32 mouse cellular contexts compared by ENCODE assay signal in the genomic region with DNA sequence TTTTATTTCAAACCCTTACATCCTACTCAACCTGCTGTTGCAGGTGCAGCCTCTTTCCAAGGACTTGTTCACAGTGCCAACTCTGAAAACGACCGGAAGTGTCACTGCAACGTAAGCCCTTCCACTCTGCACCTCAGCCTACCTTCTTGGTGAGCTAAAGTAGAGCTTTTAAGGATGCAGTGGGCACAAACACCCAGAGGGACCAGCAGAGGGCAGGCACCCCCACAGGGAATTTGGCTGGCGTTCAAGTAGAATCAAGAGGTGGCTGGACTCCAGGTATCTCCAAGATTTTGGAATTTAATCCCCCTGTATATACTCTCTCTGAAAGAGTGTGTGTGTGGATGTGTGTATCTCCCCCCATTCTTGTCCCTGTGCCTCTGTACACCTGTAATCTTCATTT. TPM values are rescaled to one million over a fixed set of nuclear protein-coding genes. Genes with fewer than 3 reads are reported as not detected.
DNase-seq lines count a peak whose midpoint lies in the region; ATAC-seq and TF ChIP-seq lines count a peak whose summit lies in the region.
"Had no signal": no experiment of that assay in that cellular context is flagged by ENCODE, and none has a peak within 500 bp of the region (broad histone marks: within the 10 kb centered on the region; RNA-seq: fewer than 3 reads in every experiment).

No protein-coding gene starts in this region.

- ATAC-seq in liver, postnatal 0 days = no peak
- ATAC-seq in liver, embryonic 12.5 days = no peak
- no peak for ATAC-seq in Patski
- ATAC-seq: activated CD4-positive, CD25-positive, alpha-beta regulatory T cell, adult 4 months; forebrain, embryonic 15.5 days; intestine, embryonic 15.5 days had no signal

- no peak for TF ChIP-seq POLR2A in thymus, adult 2 months (IDR thresholded peaks at IDR 0.05; ENCODE audit: control insufficient read depth, extremely low read depth, insufficient read depth, low read length, poor library complexity)

- no peak overlapping the region for H3K4me2 ChIP-seq in liver, postnatal 0 days (ENCODE audit: low read depth, low read length)
- no peak overlapping the region for H3K4me2 ChIP-seq in liver, embryonic 12.5 days
- H3K4me2 ChIP-seq: forebrain, embryonic 15.5 days; hindbrain, embryonic 12.5 days; intestine, embryonic 15.5 days; limb, embryonic 15.5 days; lung, embryonic 15.5 days had no signal

- no peak for TF ChIP-seq EP300 in liver, postnatal 0 days (IDR thresholded peaks at IDR 0.05; ENCODE audit: low read depth)

- H3K36me3 ChIP-seq in liver, postnatal 0 days (replicated peaks; ENCODE audit: insufficient read depth, low read length) = no peaks in the 10 kb centered on the region
- no peaks in the 10 kb centered on the region for H3K36me3 ChIP-seq in liver, embryonic 12.5 days
- no peaks in the 10 kb centered on the region for H3K36me3 ChIP-seq in thymus, adult 2 months (ENCODE audit: control insufficient read depth, insufficient read depth, low read length)
- H3K36me3 ChIP-seq in limb, embryonic 10.5 days = no peaks in the 10 kb centered on the region
- H3K36me3 ChIP-seq: forebrain, embryonic 15.5 days; heart, embryonic 10.5 days; hindbrain, embryonic 12.5 days; intestine, embryonic 15.5 days; limb, embryonic 15.5 days; lung, embryonic 15.5 days had no signal

- intact Hi-C loops in heart, postnatal 10 days (cut with DNase I) = loop anchor here (5.0 kb wide), 2 partner anchors 136 to 171 kb away; a partner anchor contains a TSS

- H3K27ac ChIP-seq in liver, postnatal 0 days (ENCODE audit: low read depth) = no peak overlapping the region
- H3K27ac ChIP-seq in liver, embryonic 12.5 days = no peak overlapping the region
- H3K27ac ChIP-seq in thymus, adult 2 months (ENCODE audit: control insufficient read depth, insufficient read depth, low read length) = no peak overlapping the region
- no peak overlapping the region for H3K27ac ChIP-seq in limb, embryonic 10.5 days
- H3K27ac ChIP-seq: forebrain, embryonic 15.5 days; heart, embryonic 10.5 days; hindbrain, embryonic 12.5 days; intestine, embryonic 15.5 days; limb, embryonic 15.5 days; lung, embryonic 15.5 days had no signal

- 51% methylated on average over 4 of the region's 4 CpGs for WGBS in liver, postnatal 0 days (ENCODE audit: insufficient replicate concordance)
- WGBS in liver, embryonic 12.5 days (ENCODE audit: insufficient replicate concordance) = 46% methylated on average over 4 of the region's 4 CpGs
- whole genome bisulfite sequencing in thymus, adult 2 months = 73% methylated on average over 4 of the region's 4 CpGs
- 66% methylated on average over 4 of the region's 4 CpGs for WGBS in limb, embryonic 10.5 days

- POLR2A ChIA-PET in Patski (lab: Charles Lee) = no interaction called here

- H3K4me3 ChIP-seq in liver, postnatal 0 days (ENCODE audit: low read depth, low read length) = no peak overlapping the region
- no peak overlapping the region for H3K4me3 ChIP-seq in liver, embryonic 12.5 days
- no peak overlapping the region for H3K4me3 ChIP-seq in thymus, adult 2 months (ENCODE audit: control insufficient read depth, insufficient read depth, low read length)
- no peak overlapping the region for H3K4me3 ChIP-seq in limb, embryonic 10.5 days
- H3K4me3 ChIP-seq: forebrain, embryonic 15.5 days; heart, embryonic 10.5 days; hindbrain, embryonic 12.5 days; intestine, embryonic 15.5 days; limb, embryonic 15.5 days; lung, embryonic 15.5 days had no signal

- peaks cover 7% of the 10 kb centered on the region for H3K4me1 ChIP-seq in liver, postnatal 0 days (ENCODE audit: insufficient read depth)
- peaks cover 40% of the 10 kb centered on the region for H3K4me1 ChIP-seq in liver, embryonic 12.5 days
- peaks cover 26% of the 10 kb centered on the region for H3K4me1 ChIP-seq in thymus, adult 2 months (replicated peaks; ENCODE audit: control insufficient read depth, insufficient read depth, low read length)
- peaks cover 14% of the 10 kb centered on the region for H3K4me1 ChIP-seq in limb, embryonic 10.5 days

- TF ChIP-seq CTCF in liver, postnatal 0 days (IDR thresholded peaks at IDR 0.05; ENCODE audit: low read depth) = peak; percentile 19; the same call in 1 of the 2 replicates
- TF ChIP-seq CTCF in thymus, adult 2 months (IDR thresholded peaks at IDR 0.05; ENCODE audit: borderline replicate concordance, control insufficient read depth, extremely low read depth, insufficient read depth, low read length, poor library complexity) = no peak
- peak; percentile 50 for TF ChIP-seq CTCF in Patski (IDR thresholded peaks at IDR 0.05)

- H3K9me3 ChIP-seq in liver, postnatal 0 days (ENCODE audit: low read length) = no peaks in the 10 kb centered on the region
- no peaks in the 10 kb centered on the region for H3K9me3 ChIP-seq in liver, embryonic 12.5 days (replicated peaks)
- no peaks in the 10 kb centered on the region for H3K9me3 ChIP-seq in limb, embryonic 10.5 days (replicated peaks)
- H3K9me3 ChIP-seq: forebrain, embryonic 15.5 days; heart, embryonic 10.5 days; hindbrain, embryonic 12.5 days; intestine, embryonic 15.5 days; limb, embryonic 15.5 days; lung, embryonic 15.5 days had no signal

- peak; percentile 81 for DNase-seq in heart, adult 11 months
- DNase-seq in heart, postnatal 10 days = no peak
- DNase-seq in liver, postnatal 0 days = no peak
- peak; percentile 5 for DNase-seq in thymus, adult 2 months
- DNase-seq in thymus, adult 18-20 months = no peak
- DNase-seq in Patski (ENCODE audit: low read depth, low spot score) = no peak
- no peak for DNase-seq in limb, embryonic 10.5 days (ENCODE audit: low spot score)
- DNase-seq: adrenal gland, postnatal 10 days; B cell, adult 2 months; cerebellum, adult 11 months; embryo, embryonic 11 days; gastrocnemius, postnatal 25 days; retina, postnatal 1 day; right cerebral cortex, postnatal 4 days had no signal

- CTCF ChIA-PET in Patski (lab: Charles Lee) = interaction anchor here (4.0 kb wide), 1 partner anchor 87 kb away, joined by 31 read pairs; no protein-coding TSS in a partner anchor

- no peaks in the 10 kb centered on the region for H3K27me3 ChIP-seq in liver, postnatal 0 days (ENCODE audit: insufficient read depth, low read length)
- peaks cover 9% of the 10 kb centered on the region; the same call in 1 of the 2 replicates for H3K27me3 ChIP-seq in liver, embryonic 12.5 days (replicated peaks)
- no peaks in the 10 kb centered on the region for H3K27me3 ChIP-seq in thymus, adult 2 months (ENCODE audit: control insufficient read depth, insufficient read depth, low read length)
- no peaks in the 10 kb centered on the region for H3K27me3 ChIP-seq in Patski
- H3K27me3 ChIP-seq in limb, embryonic 10.5 days (ENCODE audit: low read depth, poor library complexity, severe bottlenecking) = peaks cover 24% of the 10 kb centered on the region
- H3K27me3 ChIP-seq: forebrain, embryonic 15.5 days; intestine, embryonic 15.5 days had no signal

- H3K9ac ChIP-seq in liver, postnatal 0 days (replicated peaks) = no peak overlapping the region
- no peak overlapping the region for H3K9ac ChIP-seq in liver, embryonic 12.5 days
- H3K9ac ChIP-seq: forebrain, embryonic 15.5 days; hindbrain, embryonic 12.5 days; intestine, embryonic 15.5 days; limb, embryonic 15.5 days; lung, embryonic 15.5 days had no signal

- in situ Hi-C loops in Patski (cut with MboI; ENCODE audit: low pct_unique_long_range_greater_than_20kb) = no loop called here

RNA-seq across cellular contexts. Expression of a gene that starts 4.4 kb away (rescaled TPM):
- total RNA-seq in heart, postnatal 10 days (2021) = 10 to 100 TPM; 35.9 to 44.5 TPM
- 13.6 and 15.5 TPM in 2 replicates for polyA plus RNA-seq in liver, postnatal 0 days (2015; fragmentation: Nextera tagmentation; extraction: Ambion mirVana)
- polyA plus RNA-seq in liver, embryonic 12.5 days (2016; fragmentation: Nextera tagmentation; extraction: Ambion mirVana) = 27.0 and 27.8 TPM in 2 replicates
- polyA plus RNA-seq in thymus, adult 2 months (2012; rRNA removed) = 245 and 301 TPM in 2 replicates
- polyA plus RNA-seq in Patski (2021) = 117 TPM
- 33.2 and 40.1 TPM in 2 replicates for polyA plus RNA-seq in limb, embryonic 10.5 days (2016; fragmentation: Nextera tagmentation; extraction: Ambion mirVana)

RNA-seq across cellular contexts. Expression of a gene that starts 25.7 kb away (rescaled TPM):
- total RNA-seq in heart, postnatal 10 days (2021) = not detected
- 19.9 and 30.7 TPM in 2 replicates for polyA plus RNA-seq in liver, postnatal 0 days (2015; fragmentation: Nextera tagmentation; extraction: Ambion mirVana)
- not detected in 2 replicates for polyA plus RNA-seq in liver, embryonic 12.5 days (2016; fragmentation: Nextera tagmentation; extraction: Ambion mirVana)
- 1.1 and 2.5 TPM in 2 replicates for polyA plus RNA-seq in thymus, adult 2 months (2012; rRNA removed)
- not detected for polyA plus RNA-seq in Patski (2021)
- not detected in 2 replicates for polyA plus RNA-seq in limb, embryonic 10.5 days (2016; fragmentation: Nextera tagmentation; extraction: Ambion mirVana)
- total RNA-seq: gastrocnemius, postnatal 25 days; layer of hippocampus, adult 18-20 months; left cerebral cortex, postnatal 25 days; megakaryocyte-erythroid progenitor cell, adult 5-6 weeks; monocyte, adult 5-6 weeks had no signal
- polyA plus RNA-seq: activated CD4-positive, CD25-positive, alpha-beta regulatory T cell, adult 4 months; brain, embryonic 14.5 days; embryonic facial prominence, embryonic 14.5 days; forebrain, embryonic 15.5 days; heart, embryonic 10.5 days; heart, postnatal 0 days; hindbrain, embryonic 12.5 days; intestine, embryonic 15.5 days; kidney, embryonic 16.5 days; limb, embryonic 15.5 days; lung, embryonic 15.5 days; neural tube, embryonic 11.5 days; stomach, embryonic 16.5 days had no signal

RNA-seq across cellular contexts. Expression of a gene that starts 29.9 kb away (rescaled TPM):
- total RNA-seq in heart, postnatal 10 days (2021) = not detected
- 2.2 and 4.3 TPM in 2 replicates for polyA plus RNA-seq in liver, postnatal 0 days (2015; fragmentation: Nextera tagmentation; extraction: Ambion mirVana)
- polyA plus RNA-seq in liver, embryonic 12.5 days (2016; fragmentation: Nextera tagmentation; extraction: Ambion mirVana) = 0.16 and 0.19 TPM in 2 replicates
- polyA plus RNA-seq in thymus, adult 2 months (2012; rRNA removed) = 0.15 and 0.24 TPM in 2 replicates
- not detected for polyA plus RNA-seq in Patski (2021)
- 0.11 TPM in 1 of 2 replicates, not detected in the other for polyA plus RNA-seq in limb, embryonic 10.5 days (2016; fragmentation: Nextera tagmentation; extraction: Ambion mirVana)
- total RNA-seq: monocyte, adult 5-6 weeks had no signal
- polyA plus RNA-seq: activated CD4-positive, CD25-positive, alpha-beta regulatory T cell, adult 4 months; heart, embryonic 10.5 days; hindbrain, embryonic 12.5 days; intestine, embryonic 15.5 days; neural tube, embryonic 11.5 days had no signal

RNA-seq across cellular contexts. Expression of a gene that starts 37.3 kb away (rescaled TPM):
- not detected for total RNA-seq in heart, postnatal 10 days (2021)
- not detected in 2 replicates for polyA plus RNA-seq in liver, postnatal 0 days (2015; fragmentation: Nextera tagmentation; extraction: Ambion mirVana)
- not detected in 2 replicates for polyA plus RNA-seq in liver, embryonic 12.5 days (2016; fragmentation: Nextera tagmentation; extraction: Ambion mirVana)
- polyA plus RNA-seq in thymus, adult 2 months (2012; rRNA removed) = 0.20 and 0.26 TPM in 2 replicates
- polyA plus RNA-seq in Patski (2021) = 0.09 TPM
- not detected in 2 replicates for polyA plus RNA-seq in limb, embryonic 10.5 days (2016; fragmentation: Nextera tagmentation; extraction: Ambion mirVana)
- total RNA-seq: adrenal gland, postnatal 10 days; gastrocnemius, postnatal 25 days; layer of hippocampus, adult 18-20 months; left cerebral cortex, postnatal 25 days; megakaryocyte-erythroid progenitor cell, adult 5-6 weeks; monocyte, adult 5-6 weeks had no signal
- polyA plus RNA-seq: activated CD4-positive, CD25-positive, alpha-beta regulatory T cell, adult 4 months; embryonic facial prominence, embryonic 14.5 days; forebrain, embryonic 15.5 days; heart, embryonic 10.5 days; heart, postnatal 0 days; hindbrain, embryonic 12.5 days; intestine, embryonic 15.5 days; kidney, embryonic 16.5 days; limb, embryonic 15.5 days; lung, embryonic 15.5 days; neural tube, embryonic 11.5 days; stomach, embryonic 16.5 days had no signal

RNA-seq across cellular contexts. Expression of a gene that starts 50.5 kb away (rescaled TPM):
- 10 to 100 TPM in 1 of 2 experiments, 1 to 10 TPM in 1; 8.2 to 10.3 TPM for total RNA-seq in heart, postnatal 10 days (2021)
- polyA plus RNA-seq in liver, postnatal 0 days (2015; fragmentation: Nextera tagmentation; extraction: Ambion mirVana) = 9.9 and 13.2 TPM in 2 replicates
- polyA plus RNA-seq in liver, embryonic 12.5 days (2016; fragmentation: Nextera tagmentation; extraction: Ambion mirVana) = 21.2 and 22.2 TPM in 2 replicates
- polyA plus RNA-seq in thymus, adult 2 months (2012; rRNA removed) = 31.4 and 31.7 TPM in 2 replicates
- polyA plus RNA-seq in Patski (2021) = 14.3 TPM
- polyA plus RNA-seq in limb, embryonic 10.5 days (2016; fragmentation: Nextera tagmentation; extraction: Ambion mirVana) = 47.1 and 49.2 TPM in 2 replicates

Comparison
In these comparisons a context has a peak if more than half of its experiments do, and no peak if none do; other contexts are left out.
1. DNase-seq: peak in heart, adult 11 months (single experiment) and thymus, adult 2 months (single experiment); none in heart, postnatal 10 days (0 of 2), liver, postnatal 0 days (single experiment), thymus, adult 18-20 months (0 of 2), Patski (single experiment) and limb, embryonic 10.5 days (single experiment).